Mouse (Mus musculus): ENCODE data around the gene Ap4s1. TPM values are rescaled to one million over a fixed set of nuclear protein-coding genes. Genes with fewer than 3 reads are reported as not detected.
"Not testable (repeated sequence)": the region's sequence is repeated elsewhere in the genome, so short reads cannot be mapped to it uniquely, and the experiment has no call there.

Gene Ap4s1
- polyA plus RNA-seq (2012) = 1.2 and 1.5 TPM in 2 replicates

DNA sequence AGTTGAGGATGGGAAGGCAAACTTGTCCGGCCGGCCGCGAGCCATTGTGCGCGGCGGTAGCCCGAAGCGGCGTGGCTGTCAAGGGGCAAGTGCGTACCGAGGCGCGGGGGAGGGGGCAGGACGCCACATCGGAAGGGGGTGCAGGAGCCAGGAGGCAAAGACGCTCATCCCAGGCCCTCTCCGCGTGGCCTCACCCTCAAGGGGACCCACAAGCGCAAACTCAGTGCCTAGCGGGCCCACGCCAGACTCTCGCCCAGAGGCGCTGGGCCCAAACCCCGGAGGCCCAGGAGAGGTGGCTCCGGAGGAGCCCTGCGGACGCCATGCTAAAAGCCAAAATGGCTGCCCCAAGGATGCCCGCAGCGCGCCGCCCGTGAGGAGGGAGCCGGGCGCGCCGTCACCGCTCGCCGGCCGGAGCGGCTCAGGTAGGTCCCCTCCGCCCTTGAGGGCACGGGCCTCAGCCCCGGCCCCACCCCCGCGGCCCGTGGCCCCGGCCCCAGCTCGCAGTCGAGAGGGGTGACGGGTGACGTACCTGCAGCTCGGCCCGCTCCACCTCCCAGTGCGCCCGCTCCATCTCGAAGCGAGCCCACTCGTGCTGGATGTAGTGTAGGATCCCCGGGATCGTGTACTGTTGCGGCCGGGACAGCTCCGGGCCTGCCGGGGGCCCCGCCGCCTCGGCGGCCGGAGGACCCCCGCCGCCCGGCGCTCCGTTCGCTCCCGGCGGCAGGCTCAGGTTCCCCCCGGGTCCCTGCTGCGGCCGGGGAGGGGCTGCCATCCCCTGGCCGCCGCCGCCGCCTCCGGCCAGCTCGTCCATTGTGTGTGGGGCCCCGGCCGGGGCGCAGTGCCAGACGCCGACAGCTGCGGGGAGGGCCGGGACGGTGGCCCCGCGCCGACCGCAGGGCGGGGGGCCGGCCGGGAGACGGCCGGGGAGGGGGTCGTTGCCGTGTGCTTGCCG lies at the start of gene Ap4s1:
TSS of gene Ap4s1 (plus strand) at position 141 of the 952 bp plus-strand sequence.
- TF ChIP-seq TAL1 (IDR thresholded peaks at IDR 0.05; ENCODE audit: low read length) = no peak
- no peak for TF ChIP-seq GATA1 (IDR thresholded peaks at IDR 0.05; ENCODE audit: low read length)
- Histone ChIP-seq H3K36me3 (ENCODE audit: control insufficient read depth) (peaks cover 11% of the 10 kb centered on the region), H3K4me3 (replicated peaks) (peak within 1 kb of the TSS; percentile 100), H3K9me3 (ENCODE audit: control insufficient read depth, low read length) (no peaks in the 10 kb centered on the region), H3K4me1 (ENCODE audit: control insufficient read depth) (peaks cover 58% of the 10 kb centered on the region), H3K27me3 (ENCODE audit: control insufficient read depth) (no peaks in the 10 kb centered on the region)

DNA sequence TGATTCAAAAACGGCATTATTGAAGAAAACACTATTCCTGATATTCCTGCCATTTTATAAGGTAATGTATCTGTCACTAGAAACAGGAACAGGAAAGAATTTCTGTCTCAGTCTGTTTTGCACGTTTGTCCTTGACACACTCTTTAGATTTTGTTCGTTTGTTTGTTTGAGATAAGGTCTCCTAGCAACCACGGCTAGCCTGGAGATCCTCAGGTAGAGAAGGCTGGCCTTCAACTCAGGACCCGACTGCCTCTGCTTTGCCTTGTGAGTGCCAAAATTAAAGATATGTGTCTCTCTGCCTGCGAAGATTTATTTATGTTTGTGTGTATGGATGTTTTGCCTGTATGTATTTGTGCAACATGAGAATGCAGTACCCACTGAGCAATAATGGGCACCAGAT lies 49.0 kb upstream of the Ap4s1 start:
- TF ChIP-seq TAL1 (IDR thresholded peaks at IDR 0.05; ENCODE audit: low read length) = no peak
- TF ChIP-seq GATA1 (IDR thresholded peaks at IDR 0.05; ENCODE audit: low read length) = no peak
- H3K4me1 ChIP-seq (ENCODE audit: control insufficient read depth) = peaks cover 19% of the 10 kb centered on the region
- H3K27me3 ChIP-seq (ENCODE audit: control insufficient read depth) = no peaks in the 10 kb centered on the region
- no peaks in the 10 kb centered on the region for H3K9me3 ChIP-seq (ENCODE audit: control insufficient read depth, low read length)
- peaks cover 48% of the 10 kb centered on the region for H3K36me3 ChIP-seq (ENCODE audit: control insufficient read depth)
- H3K4me3 ChIP-seq (replicated peaks) = no peak overlapping the region

DNA sequence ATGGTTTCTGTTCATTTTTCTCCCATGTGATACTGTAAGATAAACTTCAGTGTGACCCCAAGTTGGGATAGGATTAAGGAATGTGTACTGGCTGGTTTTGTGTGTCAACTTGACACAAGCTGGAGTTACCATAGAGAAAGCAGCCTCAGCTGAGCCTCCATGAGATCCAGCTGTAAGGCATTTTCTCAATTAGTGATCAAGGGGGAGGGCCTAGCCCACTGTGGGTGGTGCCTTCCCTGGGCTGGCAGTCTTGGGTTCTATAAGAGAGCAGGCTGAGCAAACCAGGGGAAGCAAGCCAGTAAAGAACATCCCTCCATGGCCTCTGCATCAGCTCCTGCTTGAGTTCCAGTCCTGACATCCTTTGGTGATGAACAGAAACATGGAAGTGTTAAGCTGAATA lies 41.4 kb upstream of the Ap4s1 start:
- H3K36me3 ChIP-seq (ENCODE audit: control insufficient read depth) = peaks cover 68% of the 10 kb centered on the region
- H3K4me1 ChIP-seq (ENCODE audit: control insufficient read depth); H3K27me3 ChIP-seq (ENCODE audit: control insufficient read depth); H3K9me3 ChIP-seq (ENCODE audit: control insufficient read depth, low read length); H3K4me3 ChIP-seq (replicated peaks): not testable (repeated sequence)

DNA sequence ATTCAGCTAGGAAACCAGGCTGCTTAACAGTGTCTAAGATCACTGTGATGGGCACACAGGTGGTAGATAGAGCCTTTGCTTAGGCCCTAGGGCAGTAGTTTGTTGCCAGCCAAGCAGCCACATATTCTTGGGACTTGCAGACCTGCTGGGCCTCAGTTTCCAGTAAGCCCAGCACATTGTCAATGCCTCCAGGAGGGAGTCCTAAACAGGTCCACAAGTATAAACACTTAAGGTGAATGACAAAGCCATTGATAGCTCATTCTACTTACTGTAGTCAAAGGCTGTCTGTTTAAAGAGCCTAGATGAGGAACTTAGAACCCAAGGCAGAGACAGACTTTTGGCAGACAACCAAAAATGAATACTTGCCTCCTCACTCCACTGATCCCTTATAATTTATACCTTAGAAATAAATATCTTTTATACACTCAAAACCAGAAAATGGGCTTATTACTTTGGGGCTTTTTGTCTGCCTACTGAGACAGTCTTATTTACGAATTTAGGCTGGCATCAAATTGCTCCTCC lies 34.8 kb upstream of the Ap4s1 start:
- Histone ChIP-seq H3K27me3 (ENCODE audit: control insufficient read depth) (no peaks in the 10 kb centered on the region), H3K4me3 (replicated peaks) (no peak overlapping the region), H3K4me1 (ENCODE audit: control insufficient read depth) (peaks cover 2% of the 10 kb centered on the region; the same call in 1 of the 2 replicates), H3K36me3 (ENCODE audit: control insufficient read depth) (peaks cover 35% of the 10 kb centered on the region), H3K9me3 (ENCODE audit: control insufficient read depth, low read length) (no peaks in the 10 kb centered on the region)
- TF ChIP-seq TAL1 (IDR thresholded peaks at IDR 0.05; ENCODE audit: low read length) (no peak), GATA1 (IDR thresholded peaks at IDR 0.05; ENCODE audit: low read length) (no peak)

DNA sequence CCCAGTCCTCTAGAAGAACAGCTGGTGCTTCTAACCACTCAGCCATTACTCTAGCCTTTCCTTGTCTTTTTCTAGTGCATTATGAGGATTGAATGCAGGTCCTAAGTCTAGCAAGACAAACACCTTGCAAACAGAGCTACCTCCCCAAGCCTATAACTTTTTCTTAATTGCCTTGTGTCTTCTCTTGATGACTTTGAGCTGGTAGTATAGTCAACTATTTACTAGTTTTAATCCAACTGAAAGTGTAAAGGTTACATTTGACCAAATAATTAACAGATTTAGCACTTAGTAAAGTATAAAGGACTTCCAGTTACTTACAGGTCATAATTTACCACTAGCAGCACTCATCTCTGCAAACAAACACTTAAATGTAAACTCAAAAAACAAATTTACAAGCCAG lies 27.8 kb upstream of the Ap4s1 start:
- Histone ChIP-seq H3K4me1 (ENCODE audit: control insufficient read depth) (peaks cover 17% of the 10 kb centered on the region), H3K27me3 (ENCODE audit: control insufficient read depth) (no peaks in the 10 kb centered on the region), H3K9me3 (ENCODE audit: control insufficient read depth, low read length) (no peaks in the 10 kb centered on the region), H3K4me3 (replicated peaks) (no peak overlapping the region), H3K36me3 (ENCODE audit: control insufficient read depth) (peaks cover 5% of the 10 kb centered on the region)
- no peak for TF ChIP-seq TAL1 (IDR thresholded peaks at IDR 0.05; ENCODE audit: low read length)
- no peak for TF ChIP-seq GATA1 (IDR thresholded peaks at IDR 0.05; ENCODE audit: low read length)

DNA sequence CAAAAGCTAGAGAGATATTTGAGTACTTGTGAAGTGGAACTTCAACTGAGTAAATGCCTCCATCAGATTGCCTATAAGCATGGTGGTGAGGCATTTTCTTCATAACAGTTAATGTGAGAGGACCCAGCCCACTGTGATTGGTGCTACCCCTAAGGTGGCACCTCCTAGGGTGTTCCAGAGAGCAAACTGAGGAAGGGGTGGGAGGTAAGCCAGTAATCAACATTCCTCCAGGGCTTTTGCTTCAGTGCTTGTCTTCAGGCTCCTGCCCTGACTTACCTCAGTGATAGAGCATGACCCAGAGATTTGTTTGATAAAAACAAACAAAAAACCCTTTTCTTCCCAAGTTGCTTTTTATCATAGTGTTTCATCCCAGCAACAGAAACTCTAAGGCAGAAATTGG lies 26.9 kb upstream of the Ap4s1 start:
- H3K4me1 ChIP-seq (ENCODE audit: control insufficient read depth) = peaks cover 17% of the 10 kb centered on the region
- peaks cover 5% of the 10 kb centered on the region for H3K36me3 ChIP-seq (ENCODE audit: control insufficient read depth)
- H3K27me3 ChIP-seq (ENCODE audit: control insufficient read depth) = no peaks in the 10 kb centered on the region
- TF ChIP-seq GATA1 (IDR thresholded peaks at IDR 0.05; ENCODE audit: low read length) (no peak), TAL1 (IDR thresholded peaks at IDR 0.05; ENCODE audit: low read length) (no peak)
- H3K9me3 ChIP-seq (ENCODE audit: control insufficient read depth, low read length) = no peaks in the 10 kb centered on the region
- no peak overlapping the region for H3K4me3 ChIP-seq (replicated peaks)

DNA sequence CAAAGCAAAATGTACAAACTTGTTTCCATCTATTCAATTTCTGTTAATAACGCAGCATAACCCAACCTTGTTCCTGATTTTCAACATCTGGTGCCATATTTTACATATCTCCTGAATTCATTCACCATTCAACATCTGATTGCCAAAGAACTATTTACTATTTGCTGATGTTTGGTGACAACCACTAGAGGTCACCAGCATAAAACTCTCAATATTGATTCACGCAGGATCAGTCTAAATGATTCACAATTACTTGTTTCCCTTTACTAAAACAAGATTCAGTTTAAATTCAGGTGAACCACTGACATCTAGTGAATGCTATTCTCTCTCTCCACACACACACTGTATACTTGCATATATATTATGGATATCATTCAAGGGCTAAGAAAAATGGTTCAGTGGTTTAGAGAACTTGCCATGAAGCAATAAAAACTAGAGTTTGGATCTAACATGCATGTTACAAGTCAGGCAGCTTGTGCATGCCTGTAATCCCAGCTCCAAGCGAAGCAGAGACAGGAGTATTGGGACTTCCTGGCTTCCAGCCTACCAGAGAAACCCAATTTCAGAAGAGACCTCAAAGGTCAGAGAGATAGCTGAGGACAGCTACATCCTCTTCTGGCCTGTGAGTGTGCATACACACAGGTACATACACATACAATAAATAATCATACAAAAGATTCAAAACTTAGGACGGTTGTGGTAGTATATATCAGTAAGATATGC lies 24.0 kb upstream of the Ap4s1 start:
- TF ChIP-seq GATA1 (IDR thresholded peaks at IDR 0.05; ENCODE audit: low read length) (no peak), TAL1 (IDR thresholded peaks at IDR 0.05; ENCODE audit: low read length) (no peak)
- peaks cover 2% of the 10 kb centered on the region; the same call in 1 of the 2 replicates for H3K36me3 ChIP-seq (ENCODE audit: control insufficient read depth)
- H3K9me3 ChIP-seq (ENCODE audit: control insufficient read depth, low read length) = no peaks in the 10 kb centered on the region
- no peaks in the 10 kb centered on the region for H3K27me3 ChIP-seq (ENCODE audit: control insufficient read depth)
- H3K4me1 ChIP-seq (ENCODE audit: control insufficient read depth) = peaks cover 20% of the 10 kb centered on the region
- H3K4me3 ChIP-seq (replicated peaks) = no peak overlapping the region

DNA sequence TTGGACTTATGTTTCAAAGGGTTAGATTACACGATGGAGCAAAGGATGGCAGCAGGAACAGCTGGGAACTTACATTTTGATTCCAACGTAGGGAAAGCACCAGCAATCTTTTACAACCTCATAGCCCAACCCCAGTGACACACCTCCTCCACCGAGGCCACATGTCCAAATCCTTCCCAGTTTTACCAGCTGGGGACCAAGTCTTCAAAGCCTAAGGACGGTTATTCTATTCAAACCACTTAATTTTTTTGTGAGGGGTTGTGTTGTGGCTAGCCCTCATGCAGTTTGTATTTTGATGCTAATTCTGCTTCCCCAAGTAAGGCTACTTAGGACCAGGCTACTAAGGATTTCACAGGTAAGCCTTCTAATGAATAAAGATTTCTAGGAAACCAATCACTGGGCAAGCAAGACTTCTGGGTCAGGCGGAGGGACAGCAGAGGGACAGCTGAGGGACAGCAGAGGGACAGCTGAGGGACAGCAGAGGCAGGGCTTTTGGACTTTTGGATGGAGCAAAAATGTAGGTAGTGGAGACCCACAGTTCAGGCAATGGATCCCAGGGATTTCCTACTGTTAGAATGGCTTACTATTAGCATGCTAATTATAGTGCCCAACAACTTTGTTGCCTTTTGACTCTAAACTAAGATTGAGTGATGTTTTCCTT lies 19.5 kb upstream of the Ap4s1 start:
- peaks cover 23% of the 10 kb centered on the region for H3K4me1 ChIP-seq (ENCODE audit: control insufficient read depth)
- H3K4me3 ChIP-seq (replicated peaks) = no peak overlapping the region
- no peaks in the 10 kb centered on the region for H3K9me3 ChIP-seq (ENCODE audit: control insufficient read depth, low read length)
- TF ChIP-seq GATA1 (IDR thresholded peaks at IDR 0.05; ENCODE audit: low read length) (no peak), TAL1 (IDR thresholded peaks at IDR 0.05; ENCODE audit: low read length) (no peak)
- H3K27me3 ChIP-seq (ENCODE audit: control insufficient read depth) = no peaks in the 10 kb centered on the region
- H3K36me3 ChIP-seq (ENCODE audit: control insufficient read depth) = no peaks in the 10 kb centered on the region

DNA sequence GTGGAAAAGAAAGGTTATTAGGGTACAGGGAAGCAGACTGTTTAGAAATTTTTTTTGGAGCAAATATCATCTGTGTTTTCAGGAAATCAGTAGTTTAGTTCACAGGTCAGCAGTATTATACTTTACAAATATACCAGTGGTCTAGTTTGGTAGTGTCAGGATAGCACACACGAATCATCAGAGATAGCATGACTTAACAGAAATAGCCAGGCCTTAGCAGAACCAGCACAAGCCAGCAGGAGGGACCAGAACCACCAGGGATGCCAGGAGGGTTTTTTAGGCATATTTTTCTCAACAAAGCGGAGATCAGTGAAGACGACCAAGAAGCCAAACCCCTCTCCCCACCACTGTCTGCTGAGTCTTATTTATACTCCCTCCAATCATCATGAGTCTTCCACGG lies 17.6 kb upstream of the Ap4s1 start:
- Histone ChIP-seq H3K4me3 (replicated peaks) (no peak overlapping the region), H3K9me3 (ENCODE audit: control insufficient read depth, low read length) (no peaks in the 10 kb centered on the region), H3K36me3 (ENCODE audit: control insufficient read depth) (no peaks in the 10 kb centered on the region), H3K27me3 (ENCODE audit: control insufficient read depth) (no peaks in the 10 kb centered on the region), H3K4me1 (ENCODE audit: control insufficient read depth) (peaks cover 20% of the 10 kb centered on the region)
- no peak for TF ChIP-seq GATA1 (IDR thresholded peaks at IDR 0.05; ENCODE audit: low read length)
- no peak for TF ChIP-seq TAL1 (IDR thresholded peaks at IDR 0.05; ENCODE audit: low read length)

Measured in erythroblast, embryonic 14.5 days (primary cell).